Mouse (Mus musculus) neural tube, embryonic 14.5 days (tissue): ENCODE results near the gene Ccdc171. TPM values are rescaled to one million over a fixed set of nuclear protein-coding genes. Genes with fewer than 3 reads are reported as not detected.
"Not testable (repeated sequence)": the region's sequence is repeated elsewhere in the genome, so short reads cannot be mapped to it uniquely, and the experiment has no call there.

Source experiments
- ATAC-seq: fragments of 200-750 bp; cut with Nextera tagmentation; 2 replicates; pipeline ENCODE4 v1.8.0; 2017; ENCODE audit warnings: low read depth, mild to moderate bottlenecking, moderate TSS enrichment, moderate library complexity
- H3K27ac ChIP-seq: fragments of 300-500 bp; sonication (generic); 2 replicates; pipeline ENCODE4 v1.5.1; 2014; ENCODE audit warnings: low read depth, mild to moderate bottlenecking, control low read depth, low read length, moderate library complexity, mixed read lengths
- H3K27me3 ChIP-seq: fragments of 300-500 bp; sonication (generic); 2 replicates; pipeline ENCODE4 v1.6.1; 2014; ENCODE audit warnings: low read length; ENCODE audit not compliant: control insufficient read depth, insufficient read depth
- H3K36me3 ChIP-seq: fragments of 300-500 bp; sonication (generic); 2 replicates; pipeline ENCODE4 v1.6.1; 2014; ENCODE audit warnings: low read length, mixed read lengths; ENCODE audit not compliant: control insufficient read depth, insufficient read depth
- H3K4me1 ChIP-seq: fragments of 300-500 bp; sonication (generic); 2 replicates; pipeline ENCODE4 v1.6.1; 2014; ENCODE audit warnings: low read length; ENCODE audit not compliant: control insufficient read depth, insufficient read depth
- H3K4me2 ChIP-seq: fragments of 300-500 bp; sonication (generic); 2 replicates; pipeline ENCODE4 v1.6.1; 2014; ENCODE audit warnings: mild to moderate bottlenecking, low read depth, low read length, control low read depth
- H3K4me3 ChIP-seq: fragments of 300-500 bp; sonication (generic); 2 replicates; pipeline ENCODE4 v1.5.1; 2014; ENCODE audit warnings: low read depth, low read length, control low read depth, mixed read lengths
- H3K9ac ChIP-seq: fragments of 300-500 bp; sonication (generic); replicated peaks from 2 replicates; pipeline ENCODE4 v1.6.1; 2014; ENCODE audit warnings: low read depth, mild to moderate bottlenecking, control low read depth, low read length, mixed read lengths
- H3K9me3 ChIP-seq: fragments of 300-500 bp; sonication (generic); 2 replicates; pipeline ENCODE4 v1.6.1; 2016; ENCODE audit warnings: low read length; ENCODE audit not compliant: control insufficient read depth
- WGBS: fragments of 180-500 bp; shearing (Covaris S2); extraction: QIAGEN DNeasy Blood & Tissue Kit; methylation state at CpG from one replicate; pipeline ENCODE4 v1.1.7; 2014; 5-methylcytosine and 5-hydroxymethylcytosine counted together
- polyA plus RNA-seq: library from polyadenylated mRNA; unstranded; fragments of >200 nt; fragmentation: Nextera tagmentation; extraction: Ambion mirVana; gene quantifications from 2 replicates; pipeline ENCODE4 v1.2.1, GENCODE M21; 2014

Ccdc171 gene
- 3.6 and 4.5 TPM in 2 replicates for polyA plus RNA-seq

DNA sequence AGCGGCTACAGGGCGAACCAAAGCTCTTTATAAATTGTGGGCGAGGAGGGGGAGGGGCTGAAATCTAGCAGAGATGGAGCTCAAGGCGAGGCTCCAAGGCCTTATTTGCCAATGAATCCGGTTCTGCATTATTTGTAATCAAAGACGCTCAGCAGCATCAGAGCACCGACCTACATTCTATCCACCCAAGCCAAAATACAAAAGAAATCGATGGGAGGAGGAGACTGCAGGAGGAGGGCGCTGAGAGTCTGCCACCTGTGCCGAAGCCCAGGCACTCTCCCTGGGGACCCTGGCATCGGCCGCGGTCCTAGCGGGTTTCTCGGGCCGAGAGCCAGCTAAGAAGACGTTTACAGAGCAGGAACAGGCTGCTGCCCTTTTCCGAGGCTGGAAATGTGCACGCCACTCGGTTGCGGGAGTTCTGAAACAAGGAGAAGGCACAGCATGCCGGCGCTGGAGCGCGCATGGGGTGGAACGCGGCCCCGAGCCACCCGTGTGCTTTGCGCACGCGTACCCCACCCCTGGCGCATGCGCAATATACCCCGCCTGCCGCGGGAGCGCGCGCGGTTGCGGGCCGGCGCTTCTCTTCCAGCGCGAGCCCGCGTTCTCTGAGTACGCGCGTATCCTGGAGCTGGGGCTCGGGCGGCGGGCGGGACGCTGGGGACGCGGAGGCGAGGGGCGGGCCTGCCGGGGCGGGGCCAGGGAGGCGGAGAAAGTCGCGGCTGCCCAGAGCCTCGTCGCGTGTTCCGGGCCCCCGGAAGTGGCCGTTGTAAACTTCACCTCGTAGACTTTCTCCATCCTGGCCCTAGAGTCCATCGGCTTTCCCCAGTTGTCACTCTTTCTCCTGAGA is at the start of gene Ccdc171:
TSS of gene Ccdc171 (plus strand) at position 703 of the 847 bp plus-strand sequence.
- Histone ChIP-seq H3K9me3 (no peaks in the 10 kb centered on the region), H3K4me1 (0 out of 2 replicates have a peak, but pooled peaks cover 2% of the 10 kb centered on the region), H3K4me3 (peak within 1 kb of the TSS; percentile 68), H3K4me2 (peak within 1 kb of the TSS; percentile 75), H3K27me3 (no peaks in the 10 kb centered on the region; the same call in 1 of the 2 replicates), H3K36me3 (no peaks in the 10 kb centered on the region), H3K27ac (peak within 1 kb of the TSS; percentile 98), H3K9ac (peak within 1 kb of the TSS; percentile 78)
- ATAC-seq = peak; percentile 97
- under 1% methylated on average over 65 of the region's 73 CpGs for WGBS

DNA sequence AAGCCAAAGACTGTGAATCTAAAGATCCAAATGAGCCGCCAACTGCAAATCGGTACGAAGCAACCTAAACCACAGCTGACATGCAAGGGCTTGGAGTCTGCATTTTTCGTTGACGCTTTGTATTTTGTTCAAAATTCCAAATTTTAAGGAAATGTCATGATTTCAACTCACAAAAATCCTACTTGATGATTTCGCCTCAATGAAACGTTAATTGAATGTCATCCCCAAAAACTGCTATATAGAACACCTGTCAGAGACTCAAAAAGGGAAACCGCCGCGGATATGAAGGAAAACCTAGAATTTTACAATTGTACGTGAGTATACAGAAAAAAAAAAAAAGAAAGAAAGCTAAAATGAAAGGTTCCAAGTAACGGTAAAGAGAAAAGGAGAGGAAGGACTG is 40.1 kb upstream of the Ccdc171 start:
- Histone ChIP-seq H3K9me3 (no peaks in the 10 kb centered on the region), H3K4me3 (peak overlapping the region; percentile 74), H3K36me3 (peaks cover 26% of the 10 kb centered on the region), H3K27me3 (no peaks in the 10 kb centered on the region), H3K4me1 (peaks cover 18% of the 10 kb centered on the region), H3K9ac (peak overlapping the region; percentile 93), H3K27ac (peak overlapping the region; percentile 100; the same call in 1 of the 2 replicates), H3K4me2 (peak overlapping the region; percentile 73)
- 19% methylated on average over 12 of the region's 12 CpGs for WGBS
- ATAC-seq = no peak

DNA sequence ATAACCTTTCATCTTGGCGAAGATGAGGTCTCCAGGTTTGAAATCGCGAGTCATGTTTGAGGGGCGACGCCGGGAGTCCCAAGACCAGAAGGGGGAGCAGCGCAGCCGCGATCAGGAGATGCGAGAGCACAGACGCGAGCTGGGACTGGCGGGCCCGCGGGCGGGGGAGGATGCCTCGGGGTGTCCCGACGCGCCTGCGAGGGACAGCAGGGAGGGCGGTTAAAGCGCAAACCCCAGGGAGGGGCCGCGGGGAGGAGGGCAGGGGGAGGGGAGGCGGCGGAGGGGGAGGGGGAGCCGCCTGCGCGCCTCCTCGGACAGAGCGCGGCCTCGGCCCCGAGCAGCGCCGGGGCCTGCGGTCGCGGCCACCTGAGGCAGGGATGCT is 39.6 kb upstream of the Ccdc171 start:
- Histone ChIP-seq H3K27ac (peak overlapping the region; percentile 100), H3K4me2 (peak overlapping the region; percentile 73), H3K36me3 (peaks cover 23% of the 10 kb centered on the region), H3K4me1 (peaks cover 18% of the 10 kb centered on the region), H3K4me3 (peak overlapping the region; percentile 74), H3K27me3 (no peaks in the 10 kb centered on the region), H3K9ac (peak overlapping the region; percentile 93), H3K9me3 (no peaks in the 10 kb centered on the region)
- ATAC-seq = peak; percentile 87
- WGBS = under 1% methylated on average over 22 of the region's 40 CpGs

DNA sequence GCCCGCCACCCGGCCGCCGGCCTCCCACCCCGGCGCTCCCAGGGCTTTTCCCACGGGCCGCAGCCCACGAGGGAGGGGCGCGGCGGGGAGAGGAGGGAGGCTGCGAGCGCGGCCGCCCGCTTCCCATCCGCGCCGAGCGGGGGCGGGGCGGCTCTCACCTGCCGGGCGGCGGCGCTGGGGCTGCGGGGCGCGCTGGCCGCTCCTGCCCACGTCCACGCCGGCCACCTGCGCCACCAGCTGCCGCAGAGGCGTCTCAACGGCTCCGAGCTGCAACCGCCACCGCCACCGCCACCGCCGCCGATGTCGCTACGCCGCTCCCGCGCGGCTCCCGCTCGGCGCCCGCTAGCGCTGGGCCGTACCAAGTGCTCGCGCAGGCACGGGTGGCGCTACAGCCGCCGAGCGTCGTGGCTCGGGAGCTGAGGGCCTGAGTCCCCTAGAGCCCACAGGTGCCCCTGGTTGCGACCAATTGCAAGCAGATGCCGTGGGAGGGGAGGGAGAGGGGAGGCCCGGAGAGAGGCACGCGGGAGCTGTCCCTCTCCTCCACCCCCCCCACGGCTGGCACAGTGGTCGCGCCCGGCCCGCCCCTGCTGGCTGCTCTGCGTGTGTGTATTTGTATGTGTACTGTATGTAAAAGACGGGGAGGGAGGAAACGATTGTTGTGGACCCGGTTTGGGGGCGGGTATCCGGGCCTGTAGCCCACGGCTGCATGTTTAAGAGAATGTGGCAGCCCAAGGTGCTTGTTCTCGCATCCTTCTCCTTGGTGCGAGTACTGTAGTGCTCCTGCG is 39.0 kb upstream of the Ccdc171 start, which contains the start of gene Psip1:
TSS of gene Psip1 (minus strand) at position 343 of the 785 bp plus-strand sequence.
- H3K4me1 ChIP-seq = peaks cover 18% of the 10 kb centered on the region
- peak within 1 kb of the TSS; percentile 93 for H3K9ac ChIP-seq
- ATAC-seq = peak; percentile 95
- no peaks in the 10 kb centered on the region for H3K27me3 ChIP-seq
- WGBS = under 1% methylated on average over 40 of the region's 86 CpGs
- H3K27ac ChIP-seq = peak within 1 kb of the TSS; percentile 100
- H3K36me3 ChIP-seq = peaks cover 19% of the 10 kb centered on the region
- peak within 1 kb of the TSS; percentile 73 for H3K4me2 ChIP-seq
- no peaks in the 10 kb centered on the region for H3K9me3 ChIP-seq
- peak within 1 kb of the TSS; percentile 74 for H3K4me3 ChIP-seq

DNA sequence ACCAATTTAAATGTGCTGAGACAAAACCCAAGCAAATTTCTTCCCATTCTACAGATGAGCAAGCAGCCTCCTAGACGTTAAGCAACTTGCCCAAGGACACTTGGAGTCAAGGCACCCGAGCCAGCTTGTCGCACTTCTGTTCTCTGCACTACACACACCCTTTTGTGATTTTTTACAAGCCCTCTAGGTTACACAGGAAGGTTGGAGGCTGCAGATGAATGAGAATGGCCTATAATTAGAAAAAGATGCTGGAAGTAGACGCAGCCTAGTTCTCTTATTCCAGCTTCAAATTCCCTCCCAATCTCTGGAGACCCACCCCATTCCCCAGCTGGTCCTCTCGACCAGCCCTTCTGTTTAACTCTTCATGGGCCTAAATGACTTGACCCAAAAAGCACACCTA is 36.2 kb upstream of the Ccdc171 start:
- 24% methylated on average over 5 of the region's 5 CpGs for WGBS
- H3K9ac ChIP-seq = no peak overlapping the region
- H3K36me3 ChIP-seq = 0 out of 2 replicates have a peak, but pooled peaks cover 3% of the 10 kb centered on the region
- no peak overlapping the region for H3K4me3 ChIP-seq
- H3K27ac ChIP-seq = no peak overlapping the region
- H3K9me3 ChIP-seq = no peaks in the 10 kb centered on the region
- H3K4me1 ChIP-seq = peaks cover 11% of the 10 kb centered on the region
- no peaks in the 10 kb centered on the region for H3K27me3 ChIP-seq
- ATAC-seq = no peak
- H3K4me2 ChIP-seq = no peak overlapping the region

DNA sequence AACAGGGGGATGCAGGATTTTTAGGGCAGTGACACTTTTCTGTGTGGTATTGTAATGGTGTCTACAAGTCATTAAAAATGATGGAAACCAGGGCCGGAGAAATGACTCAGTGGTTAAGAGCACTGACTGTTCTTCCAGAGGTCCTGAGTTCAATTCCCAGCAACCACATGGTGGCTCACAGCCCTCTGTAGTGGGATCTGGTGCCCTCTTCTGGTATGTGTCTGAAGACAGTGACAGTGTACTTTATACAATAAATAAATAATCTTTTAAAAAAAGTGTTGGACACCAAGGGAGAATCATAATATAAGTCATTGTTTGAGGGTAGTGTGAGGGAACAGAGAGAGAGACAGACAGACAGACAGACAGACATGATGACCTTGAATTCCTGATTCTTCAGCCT is 32.2 kb upstream of the Ccdc171 start:
- H3K4me2 ChIP-seq = no peak overlapping the region
- 93% methylated on average over 1 of the region's 1 CpGs for WGBS
- no peak overlapping the region for H3K9ac ChIP-seq
- H3K36me3 ChIP-seq = no peaks in the 10 kb centered on the region
- no peaks in the 10 kb centered on the region for H3K9me3 ChIP-seq
- no peak for ATAC-seq
- H3K4me3 ChIP-seq = no peak overlapping the region
- no peaks in the 10 kb centered on the region for H3K4me1 ChIP-seq
- no peak overlapping the region for H3K27ac ChIP-seq
- no peaks in the 10 kb centered on the region for H3K27me3 ChIP-seq

DNA sequence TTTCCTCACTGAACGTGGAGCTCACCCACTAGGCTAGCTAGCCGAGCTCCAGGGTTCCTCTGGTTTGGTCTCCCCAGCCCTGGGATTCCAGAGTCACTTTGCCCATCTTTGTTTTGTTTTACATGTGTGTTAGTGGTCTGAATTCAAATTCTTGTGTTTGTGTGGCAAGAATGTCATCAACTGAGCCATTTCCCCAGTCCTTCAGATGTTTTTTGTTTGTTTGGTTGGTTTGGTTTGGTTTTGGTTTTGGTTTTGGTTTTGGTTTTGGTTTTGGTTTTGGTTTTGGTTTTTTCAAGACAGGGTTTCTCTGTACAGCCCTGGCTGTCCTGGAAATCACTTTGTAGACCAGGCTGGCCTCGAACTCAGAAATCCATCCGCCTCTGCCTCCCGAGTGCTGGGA is 28.3 kb upstream of the Ccdc171 start:
- H3K4me2 ChIP-seq, H3K27me3 ChIP-seq, ATAC-seq, H3K9ac ChIP-seq, H3K9me3 ChIP-seq, H3K4me3 ChIP-seq, H3K4me1 ChIP-seq, H3K36me3 ChIP-seq, H3K27ac ChIP-seq: not testable (repeated sequence)
- WGBS = 93% methylated on average over 5 of the region's 5 CpGs

DNA sequence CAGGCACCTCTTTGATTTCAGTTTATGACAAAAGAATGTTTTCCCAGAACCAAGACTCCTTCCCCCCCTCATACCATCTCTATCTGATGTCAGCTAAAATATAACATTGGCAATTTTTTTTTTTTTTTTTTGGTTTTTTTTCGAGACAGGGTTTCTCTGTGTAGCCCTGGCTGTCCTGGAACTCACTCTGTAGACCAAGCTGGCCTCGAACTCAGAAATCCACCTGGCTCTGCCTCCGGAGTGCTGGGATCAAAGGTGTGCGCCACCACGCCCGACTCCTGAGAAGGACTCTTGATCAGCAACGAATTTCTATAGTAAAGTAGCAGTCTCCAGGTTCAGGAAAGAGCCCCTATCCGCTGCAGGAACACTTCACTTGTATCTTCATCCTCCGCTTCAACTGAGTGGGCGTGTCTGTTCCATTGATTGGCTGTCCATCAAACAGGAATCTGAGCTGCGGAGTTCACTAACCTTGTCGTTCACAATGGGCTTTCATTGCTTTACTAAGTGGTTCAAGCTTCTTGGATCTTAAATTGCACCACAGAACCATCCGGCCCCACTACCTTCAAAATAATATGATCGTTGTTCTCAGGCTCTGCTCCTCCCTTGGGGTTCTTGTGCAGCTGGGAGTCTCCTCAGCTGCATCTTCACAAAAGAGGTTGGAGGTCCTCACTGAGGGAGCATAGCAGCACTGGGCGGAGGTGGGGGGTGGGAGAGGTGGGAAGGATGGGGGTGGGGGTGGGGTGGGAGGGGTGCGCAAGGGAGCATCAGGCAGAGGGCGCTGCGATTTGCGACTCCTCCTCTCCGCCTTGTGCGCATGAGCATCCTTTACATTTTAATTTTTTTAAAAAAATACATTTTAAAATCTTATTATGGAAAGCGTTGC is 24.9 kb upstream of the Ccdc171 start:
- 8% methylated on average over 22 of the region's 22 CpGs for WGBS
- H3K4me1 ChIP-seq = no peaks in the 10 kb centered on the region
- H3K27ac ChIP-seq = peak overlapping the region; percentile 60
- peak overlapping the region; percentile 37; the same call in 1 of the 2 replicates for H3K9ac ChIP-seq
- no peaks in the 10 kb centered on the region for H3K27me3 ChIP-seq
- peak overlapping the region; percentile 36 for H3K4me3 ChIP-seq
- ATAC-seq = peak; percentile 90
- H3K9me3 ChIP-seq = no peaks in the 10 kb centered on the region
- no peaks in the 10 kb centered on the region for H3K36me3 ChIP-seq
- peak overlapping the region; percentile 51 for H3K4me2 ChIP-seq
